Mouse (Mus musculus): ENCODE results near the gene Clk4.

Gene Clk4

GRCm38 (mm10) chr11:51261680-51262219, at the start of gene Clk4:
TSS of gene Clk4 (plus strand) at chr11:51261730.
- DNase-seq = no peak

GRCm38 (mm10) chr11:51214021-51214420, 47.5 kb upstream of the Clk4 start:
- DNase-seq = no peak

- DNase-seq = no peak
Observed at GRCm38 (mm10) chr11:51219396-51219980, 42.0 kb upstream of the Clk4 start.

DNA sequence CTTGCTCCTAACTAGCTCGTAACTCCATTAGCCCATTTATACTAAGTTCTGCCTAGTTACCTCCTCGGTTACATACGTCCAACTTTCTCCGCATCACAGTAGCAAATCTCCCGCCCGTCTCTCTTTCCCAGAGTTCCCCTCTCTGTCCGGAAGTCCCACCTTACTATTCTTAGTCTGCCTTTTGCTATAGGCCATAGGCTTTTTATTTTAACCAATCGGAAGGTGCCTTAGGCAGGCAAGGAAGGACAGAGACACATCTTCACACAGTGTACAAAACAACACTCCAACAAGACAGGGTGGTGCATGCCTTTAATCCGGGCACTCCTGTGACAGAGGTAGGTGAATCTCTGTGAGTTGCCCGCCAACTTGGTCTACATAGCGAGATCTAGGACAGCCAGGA, 41.2 kb upstream of the Clk4 start, which contains the start of gene Gm12569:
Gene Gm12569 (plus strand): TSS at position 166 of the 400 bp plus-strand sequence.
- DNase-seq = no peak

GRCm38 (mm10) chr11:51227104-51227503, 34.4 kb upstream of the Clk4 start:
- no peak for DNase-seq

DNA sequence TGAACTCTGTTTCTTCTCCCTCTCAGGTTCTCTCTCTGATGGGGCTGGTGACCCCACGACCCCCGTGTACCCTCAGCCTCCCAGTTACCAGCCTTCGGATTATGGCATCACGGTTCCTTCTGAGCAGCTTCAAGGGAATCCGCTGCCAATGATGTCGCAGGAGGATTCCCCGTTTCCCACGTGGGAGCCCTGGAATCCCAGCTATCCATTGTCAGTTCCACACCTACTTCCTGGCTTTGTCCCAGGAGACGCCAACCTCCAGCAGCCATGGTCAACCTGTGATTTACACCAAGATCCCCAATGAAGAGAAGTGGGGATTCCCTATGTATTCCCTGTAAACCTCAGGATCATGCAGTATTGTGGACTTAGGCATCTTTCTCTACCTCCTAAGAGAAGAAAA, 26.9 kb upstream of the Clk4 start:
- no peak for DNase-seq

GRCm38 (mm10) chr11:51242897-51243296, 18.6 kb upstream of the Clk4 start:
- no peak for DNase-seq

DNA sequence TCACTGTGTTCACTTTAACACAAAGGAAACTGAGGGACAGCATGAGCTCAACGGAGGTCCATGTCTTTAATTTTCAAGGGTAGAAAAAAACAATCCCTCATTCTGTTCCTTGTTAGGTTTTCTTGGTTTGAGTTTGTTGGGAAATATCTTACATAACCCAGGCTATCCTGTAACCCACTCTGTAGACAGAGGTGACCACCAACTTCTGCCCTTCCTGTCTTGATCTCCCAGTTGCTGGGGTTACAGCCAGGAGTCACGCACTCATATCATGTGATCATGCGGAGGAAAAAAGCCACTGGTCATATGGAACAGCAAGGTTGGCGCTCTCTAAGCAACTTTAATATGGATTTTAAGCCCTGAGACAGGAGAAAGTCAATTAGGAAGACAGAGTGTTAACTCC, 4.5 kb upstream of the Clk4 start:
- no peak for DNase-seq

DNA sequence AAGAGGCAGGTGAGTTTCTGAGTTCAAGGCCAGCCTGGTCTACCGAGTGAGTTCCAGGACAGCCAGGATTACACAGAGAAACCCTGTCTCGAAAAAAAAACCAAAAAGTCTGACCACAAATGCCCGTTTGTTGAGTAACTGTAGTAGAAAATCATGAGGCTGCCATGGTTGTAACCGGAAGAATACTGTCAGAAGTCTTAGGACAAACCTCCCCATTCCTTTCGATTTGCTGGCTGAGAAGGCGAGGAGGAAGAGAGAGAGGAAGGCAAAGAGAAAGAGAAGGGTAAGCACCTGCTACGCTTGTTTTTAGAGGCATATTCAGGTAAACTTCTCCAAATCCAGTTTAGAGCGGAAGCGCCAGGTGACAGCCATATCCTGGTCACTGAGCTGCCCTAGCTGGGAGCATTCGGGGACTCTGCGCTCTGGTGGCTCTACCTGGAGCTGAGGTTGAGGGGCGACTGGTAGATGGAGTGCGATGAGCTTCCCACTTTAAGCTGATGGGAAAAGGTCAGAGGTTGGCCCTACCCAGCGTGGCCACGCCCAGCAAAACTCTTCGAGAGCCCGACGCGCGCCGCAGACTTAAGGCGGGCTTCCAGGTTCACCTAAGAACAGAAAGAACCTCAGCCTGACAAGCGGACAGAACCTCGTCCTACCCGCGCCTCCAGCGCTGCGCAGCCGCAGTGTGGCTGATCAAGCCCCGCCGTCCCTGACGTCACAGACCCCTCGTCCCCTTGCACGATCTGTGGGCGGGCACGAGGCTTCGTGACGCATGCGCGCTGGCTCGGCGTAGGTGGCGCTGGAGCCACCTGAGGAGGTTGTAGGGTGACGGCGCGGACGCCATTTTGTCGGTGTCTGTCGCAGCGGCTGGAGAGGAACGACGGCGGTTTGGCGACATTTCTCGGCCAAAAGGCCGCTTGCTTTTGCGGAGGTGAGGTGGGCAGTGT, 1.1 kb downstream of the Clk4 start, which contains the start of gene BC049762:
Gene BC049762 (minus strand): TSS at position 705 of the 944 bp plus-strand sequence.
- peak; percentile 99 for DNase-seq

GRCm38 (mm10) chr11:51263286-51263831, 1.8 kb downstream of the Clk4 start:
- no peak for DNase-seq

DNA sequence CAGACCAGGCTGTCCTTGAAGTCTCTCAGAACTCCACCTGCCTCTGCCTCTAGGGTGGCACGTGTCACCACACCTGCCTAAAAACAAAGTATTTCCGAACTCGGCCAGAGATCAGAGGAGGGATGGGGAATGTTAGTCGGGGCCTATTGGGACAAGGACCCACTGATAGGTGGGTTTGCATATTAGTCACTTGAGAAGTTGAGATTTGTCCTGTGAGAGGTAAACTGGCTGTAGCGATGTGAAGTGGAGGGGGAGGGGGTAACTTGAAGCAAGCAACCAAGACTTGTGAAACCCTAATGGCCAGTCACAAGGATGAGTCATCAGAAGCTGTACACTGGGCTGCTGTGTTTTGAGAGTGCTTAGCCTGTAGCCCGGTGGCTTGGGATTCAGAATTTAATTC, 2.8 kb downstream of the Clk4 start:
- DNase-seq = peak; percentile 30

- DNase-seq = peak; percentile 26
Observed at GRCm38 (mm10) chr11:51265326-51265725, 3.8 kb downstream of the Clk4 start.

- DNase-seq = no peak
Observed at GRCm38 (mm10) chr11:51274418-51274817, 12.9 kb downstream of the Clk4 start.

DNA sequence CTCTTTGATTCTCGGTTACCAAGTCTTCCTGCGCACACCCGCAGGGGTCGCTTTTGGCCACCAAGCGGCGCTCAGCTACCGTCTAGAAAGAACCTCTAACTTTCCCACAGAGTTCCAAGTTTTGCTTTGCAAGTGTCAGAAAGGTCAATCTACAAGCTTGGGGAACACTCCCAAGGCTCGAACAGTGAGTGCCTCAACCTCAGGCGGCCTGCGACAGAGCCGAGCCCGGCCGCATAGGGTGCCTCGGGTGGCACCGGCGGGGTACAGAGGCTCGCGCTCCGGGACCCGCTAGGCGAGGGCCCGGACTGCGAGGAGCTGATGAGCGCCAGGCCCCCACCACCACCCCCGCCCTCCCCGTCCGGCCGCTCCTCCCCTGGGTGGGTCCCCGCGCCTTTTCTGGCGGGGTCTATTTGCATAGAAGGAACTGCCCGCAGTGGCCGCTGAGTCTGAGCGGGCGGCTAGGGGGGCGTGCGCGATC, 28.1 kb downstream of the Clk4 start, which contains the start of gene Col23a1:
Gene Col23a1 (plus strand): TSS at position 357 of the 478 bp plus-strand sequence.
- peak; percentile 67 for DNase-seq

- DNase-seq = peak; percentile 56
Observed at GRCm38 (mm10) chr11:51290066-51290955, 28.8 kb downstream of the Clk4 start.

DNA sequence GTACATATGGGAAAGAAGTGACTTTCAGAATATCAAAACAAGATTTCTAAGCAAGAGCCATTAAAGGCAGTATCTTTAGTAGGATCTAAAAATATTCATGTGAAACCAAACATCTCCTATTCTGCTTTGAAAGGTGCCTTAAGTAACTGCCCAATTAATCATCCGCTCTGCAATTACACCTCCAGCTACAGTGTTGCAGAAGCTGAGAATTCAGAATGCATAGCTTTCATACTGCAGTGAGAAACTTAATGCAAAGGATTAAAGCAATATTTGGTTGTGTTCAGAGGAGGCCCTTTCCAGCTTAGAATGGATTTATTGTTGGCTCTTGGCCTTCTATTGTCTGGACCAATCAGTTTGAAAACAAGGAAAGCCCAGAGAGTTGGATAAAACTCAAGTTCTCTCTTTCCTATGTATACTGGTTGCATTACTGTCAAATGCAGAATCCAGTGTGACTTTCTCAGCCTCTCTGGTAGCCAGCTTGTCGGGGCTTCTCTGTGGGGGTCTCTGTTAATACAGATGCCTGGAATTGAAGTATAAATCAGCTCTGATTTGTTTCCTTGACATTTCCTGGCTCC, 32.5 kb downstream of the Clk4 start:
- DNase-seq = no peak

DNA sequence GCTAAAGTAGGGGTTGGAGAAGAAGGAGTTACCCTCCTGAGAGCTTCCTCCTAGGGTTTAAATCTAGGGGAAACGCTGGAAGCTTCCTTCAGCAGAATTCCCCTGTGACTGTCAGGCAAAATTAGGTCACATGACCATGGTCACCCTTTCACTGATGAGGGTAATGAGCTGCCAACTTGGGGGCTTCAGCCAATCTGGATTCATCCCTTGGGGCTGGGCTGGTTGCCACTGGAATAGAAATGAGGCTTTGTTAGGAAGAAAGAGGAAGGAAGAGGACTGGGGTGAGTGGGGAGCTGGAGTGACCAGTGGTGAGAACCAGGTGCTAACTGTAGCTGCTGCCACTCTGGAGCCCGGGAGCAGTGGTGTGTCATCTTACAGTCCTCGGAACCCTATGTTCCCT, 34.2 kb downstream of the Clk4 start:
- DNase-seq = no peak

GRCm38 (mm10) chr11:51298691-51299090, 37.2 kb downstream of the Clk4 start:
- no peak for DNase-seq

GRCm38 (mm10) chr11:51302396-51302795, 40.9 kb downstream of the Clk4 start:
- DNase-seq = no peak

DNA sequence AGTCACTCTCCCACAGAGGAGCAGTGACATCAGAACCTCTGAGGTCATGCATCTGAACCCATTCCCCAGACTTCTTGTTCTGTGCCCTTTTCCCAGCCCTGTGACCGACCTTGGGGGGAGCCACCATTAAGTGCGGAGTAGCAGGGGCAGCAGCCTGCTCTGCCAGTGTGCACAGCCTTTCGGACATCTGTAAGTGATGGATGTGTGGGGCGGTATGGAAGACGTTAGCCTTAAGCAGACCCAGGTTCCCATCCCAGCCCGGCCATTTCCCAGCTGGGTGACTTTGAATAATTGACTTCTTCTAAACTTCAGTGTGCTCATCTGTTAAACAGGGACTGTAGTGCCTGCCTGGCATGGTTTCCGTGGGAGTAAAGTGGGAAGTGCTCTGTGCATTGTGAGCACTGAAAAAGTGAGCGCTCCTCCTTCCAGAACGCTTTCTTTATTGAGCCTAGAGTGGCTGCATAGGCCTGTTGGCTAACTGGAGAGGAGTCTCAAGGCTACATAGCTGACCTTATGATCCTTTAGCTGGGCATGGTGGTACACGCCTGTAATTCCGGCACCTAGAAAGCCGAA, 42.5 kb downstream of the Clk4 start:
- no peak for DNase-seq

DNA sequence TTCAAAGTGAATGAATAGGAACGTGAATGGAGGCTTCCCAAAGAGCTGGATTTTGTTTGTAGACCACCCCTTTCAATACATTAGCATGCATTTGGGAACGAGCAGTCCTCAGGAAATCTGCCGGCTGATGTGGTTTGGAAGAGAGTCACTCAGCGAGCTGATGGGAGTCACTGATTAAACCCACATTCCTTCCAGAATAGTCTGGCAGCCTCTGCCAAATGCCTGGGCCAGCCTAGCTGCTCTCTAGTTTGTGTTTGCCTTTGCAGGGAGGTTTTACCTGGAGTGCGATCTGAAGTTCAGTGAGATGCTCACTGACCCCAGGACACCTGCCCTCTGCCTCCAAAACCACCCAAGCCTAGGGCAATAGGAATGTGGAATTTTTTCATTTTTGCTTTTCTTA, 46.8 kb downstream of the Clk4 start:
- no peak for DNase-seq
